Mouse (Mus musculus): ENCODE results near the gene Ctc1. TPM values are rescaled to one million over a fixed set of nuclear protein-coding genes. Genes with fewer than 3 reads are reported as not detected.
"Not testable (repeated sequence)": the region's sequence is repeated elsewhere in the genome, so short reads cannot be mapped to it uniquely, and the experiment has no call there.

Ctc1 gene
- 19.0 and 38.1 TPM in 2 replicates for polyA plus RNA-seq (2011; ENCODE audit: insufficient read depth, insufficient read length, low replicate concordance, missing spikeins)

DNA sequence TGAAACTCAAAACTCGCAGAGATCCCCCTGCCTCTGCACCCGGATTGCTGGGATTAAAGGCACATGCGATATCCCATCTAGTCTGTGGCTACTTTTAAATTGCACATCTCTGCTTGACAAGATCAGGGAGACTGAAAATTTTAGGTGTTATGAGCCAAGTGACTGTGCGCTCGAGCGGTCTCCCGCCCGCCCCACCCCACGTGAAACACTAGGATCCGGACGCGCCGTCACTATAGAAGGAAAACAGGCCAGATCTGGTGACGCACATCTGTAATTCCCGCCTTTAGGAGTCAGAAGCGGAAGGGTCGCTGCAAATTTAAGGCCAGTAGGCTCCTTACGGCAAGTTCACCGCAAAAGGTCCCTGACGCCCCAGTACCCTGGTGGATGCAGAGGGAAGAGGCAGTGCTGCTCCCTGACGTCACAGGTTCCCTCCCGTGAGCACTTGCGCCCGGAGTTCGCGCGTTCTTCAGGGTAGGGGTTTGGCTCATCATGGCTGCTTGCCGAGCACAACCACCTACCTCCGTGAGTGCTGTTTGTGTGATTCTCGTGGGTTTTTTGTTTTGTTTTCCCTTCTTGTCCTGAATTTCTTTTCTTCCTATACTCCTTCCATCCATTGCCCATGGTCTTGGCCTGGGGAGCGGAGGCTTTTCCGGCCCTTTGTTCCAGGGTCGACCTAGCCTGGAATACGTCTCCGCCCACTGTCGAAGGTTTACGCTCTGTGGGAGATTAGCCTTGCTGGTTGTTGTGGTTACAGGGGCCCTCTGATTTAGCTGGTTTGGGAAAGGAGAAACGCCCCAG lies at the start of gene Ctc1:
Gene Ctc1 (plus strand): TSS at position 268 of the 798 bp plus-strand sequence.
- under 1% methylated on average over 38 of the region's 38 CpGs for WGBS
- TF ChIP-seq CTCF (IDR thresholded peaks at IDR 0.05; ENCODE audit: control insufficient read depth, insufficient read depth, low read length), result peak; percentile 72
- peak; percentile 96 for TF ChIP-seq POLR2A (IDR thresholded peaks at IDR 0.05; ENCODE audit: borderline replicate concordance, control insufficient read depth, low read depth, low read length)
- peaks cover 2% of the 10 kb centered on the region; the same call in 1 of the 2 replicates for H3K4me1 ChIP-seq (ENCODE audit: control insufficient read depth, insufficient read depth, low read length)
- peak within 1 kb of the TSS; percentile 69 for H3K27ac ChIP-seq (ENCODE audit: control insufficient read depth, insufficient read depth, low read depth, low read length, poor library complexity)
- H3K4me3 ChIP-seq (replicated peaks; ENCODE audit: control insufficient read depth, low read depth, low read length), result peak within 1 kb of the TSS; percentile 84

DNA sequence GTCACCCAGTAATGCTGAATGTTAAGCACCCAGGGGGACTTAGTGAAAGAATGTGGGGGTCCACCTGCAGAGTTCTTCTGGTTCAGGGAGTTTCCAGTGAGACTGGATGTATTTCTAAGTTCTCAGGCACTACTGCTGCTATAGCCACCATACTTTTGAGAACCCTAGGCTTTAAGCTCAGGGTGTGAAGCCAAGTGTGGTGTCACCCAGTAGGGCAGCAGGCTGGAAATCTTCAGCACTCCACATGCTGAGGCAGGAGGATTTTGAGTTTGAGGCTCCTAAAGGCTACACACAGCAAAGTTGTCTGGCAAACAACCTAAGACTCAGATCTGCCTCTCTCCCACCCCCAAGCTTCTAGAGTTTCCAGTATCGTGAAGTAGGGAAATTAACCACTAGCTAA lies 49.2 kb upstream of the Ctc1 start:
- Histone ChIP-seq H3K27ac (ENCODE audit: control insufficient read depth, insufficient read depth, low read depth, low read length, poor library complexity) (no peak overlapping the region), H3K4me1 (ENCODE audit: control insufficient read depth, insufficient read depth, low read length) (no peaks in the 10 kb centered on the region; the same call in 1 of the 2 replicates), H3K4me3 (replicated peaks; ENCODE audit: control insufficient read depth, low read depth, low read length) (no peak overlapping the region)
- TF ChIP-seq CTCF (IDR thresholded peaks at IDR 0.05; ENCODE audit: control insufficient read depth, insufficient read depth, low read length) (no peak), POLR2A (IDR thresholded peaks at IDR 0.05; ENCODE audit: borderline replicate concordance, control insufficient read depth, low read depth, low read length) (no peak)
- 57% methylated on average over 1 of the region's 1 CpGs for WGBS

DNA sequence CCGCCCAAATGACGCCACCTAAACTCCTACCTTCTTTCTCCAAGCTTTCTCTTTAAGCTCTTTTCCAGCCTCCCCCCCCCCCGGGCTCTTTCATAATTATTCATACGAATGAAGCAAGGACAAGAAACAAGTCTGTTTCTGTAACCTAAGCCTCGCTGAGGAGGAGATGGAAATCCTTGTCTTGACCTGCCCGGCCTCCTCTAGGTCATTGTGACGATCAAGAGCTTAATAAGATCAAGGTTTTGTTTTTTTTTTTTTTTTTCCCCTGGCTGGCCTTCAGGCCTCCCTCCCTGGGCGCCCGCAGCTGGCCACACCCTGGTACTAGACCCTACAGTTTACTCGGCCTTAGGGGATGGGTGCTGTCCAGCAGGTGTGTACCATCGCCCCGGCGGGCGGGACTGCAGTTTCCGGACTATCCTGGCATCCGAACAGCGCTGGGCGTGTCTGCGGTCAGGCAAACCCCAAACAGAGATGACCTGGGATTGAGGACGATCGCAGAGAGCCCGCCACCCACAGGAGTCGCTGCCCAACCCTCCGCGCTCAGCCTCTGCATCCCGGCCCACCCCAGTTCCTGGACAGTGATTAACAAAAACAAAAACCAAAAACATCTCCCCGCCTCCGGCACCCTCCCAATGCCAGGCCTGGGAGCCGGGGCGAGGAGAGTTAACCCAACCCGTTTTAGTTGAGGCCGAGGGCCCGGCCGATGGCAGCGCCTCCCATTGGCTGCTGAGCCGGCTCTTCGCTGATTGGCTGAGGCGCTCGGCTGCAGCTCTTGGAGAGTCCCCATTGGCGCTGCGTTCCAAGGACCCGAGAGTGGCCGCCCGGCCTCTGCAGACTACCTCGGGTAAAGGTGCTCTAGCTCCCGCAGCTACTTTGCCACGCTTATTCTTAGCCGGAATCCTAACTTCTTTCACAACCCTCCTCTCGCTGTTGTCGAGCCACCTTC lies 48.1 kb upstream of the Ctc1 start, which contains the start of gene Slc25a35:
Gene Slc25a35 (plus strand): TSS at position 795 of the 946 bp plus-strand sequence.
- Histone ChIP-seq H3K4me3 (replicated peaks; ENCODE audit: control insufficient read depth, low read depth, low read length) (peak within 1 kb of the TSS; percentile 86), H3K27ac (ENCODE audit: control insufficient read depth, insufficient read depth, low read depth, low read length, poor library complexity) (peak within 1 kb of the TSS; percentile 83), H3K4me1 (ENCODE audit: control insufficient read depth, insufficient read depth, low read length) (no peaks in the 10 kb centered on the region; the same call in 1 of the 2 replicates)
- TF ChIP-seq POLR2A (IDR thresholded peaks at IDR 0.05; ENCODE audit: borderline replicate concordance, control insufficient read depth, low read depth, low read length) (peak; percentile 27; the same call in 1 of the 2 replicates), CTCF (IDR thresholded peaks at IDR 0.05; ENCODE audit: control insufficient read depth, insufficient read depth, low read length) (peak; percentile 10; the same call in 1 of the 2 replicates)
- WGBS, result 1% methylated on average over 50 of the region's 50 CpGs

DNA sequence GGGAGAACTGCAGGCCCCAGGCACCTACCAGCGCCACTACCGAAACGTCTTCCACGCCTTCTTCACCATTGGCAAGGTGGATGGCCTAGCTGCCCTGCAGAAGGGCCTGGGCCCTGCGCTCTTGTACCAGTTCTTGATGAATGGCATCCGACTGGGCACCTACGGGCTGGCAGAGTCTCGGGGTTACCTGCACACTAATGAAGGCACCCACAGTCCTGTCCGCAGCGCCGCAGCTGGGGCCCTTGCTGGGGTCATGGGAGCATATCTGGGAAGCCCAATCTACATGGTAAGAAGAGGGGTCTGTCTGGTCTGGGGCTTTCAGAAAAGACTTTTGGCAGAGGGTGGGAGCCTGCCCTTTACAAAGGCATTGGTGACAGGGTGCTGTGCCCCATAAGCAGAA lies 47.0 kb upstream of the Ctc1 start:
- Histone ChIP-seq H3K27ac (ENCODE audit: control insufficient read depth, insufficient read depth, low read depth, low read length, poor library complexity) (no peak overlapping the region), H3K4me3 (replicated peaks; ENCODE audit: control insufficient read depth, low read depth, low read length) (no peak overlapping the region), H3K4me1 (ENCODE audit: control insufficient read depth, insufficient read depth, low read length) (no peaks in the 10 kb centered on the region; the same call in 1 of the 2 replicates)
- TF ChIP-seq CTCF (IDR thresholded peaks at IDR 0.05; ENCODE audit: control insufficient read depth, insufficient read depth, low read length), result no peak
- no peak for TF ChIP-seq POLR2A (IDR thresholded peaks at IDR 0.05; ENCODE audit: borderline replicate concordance, control insufficient read depth, low read depth, low read length)
- WGBS, result 90% methylated on average over 11 of the region's 11 CpGs

DNA sequence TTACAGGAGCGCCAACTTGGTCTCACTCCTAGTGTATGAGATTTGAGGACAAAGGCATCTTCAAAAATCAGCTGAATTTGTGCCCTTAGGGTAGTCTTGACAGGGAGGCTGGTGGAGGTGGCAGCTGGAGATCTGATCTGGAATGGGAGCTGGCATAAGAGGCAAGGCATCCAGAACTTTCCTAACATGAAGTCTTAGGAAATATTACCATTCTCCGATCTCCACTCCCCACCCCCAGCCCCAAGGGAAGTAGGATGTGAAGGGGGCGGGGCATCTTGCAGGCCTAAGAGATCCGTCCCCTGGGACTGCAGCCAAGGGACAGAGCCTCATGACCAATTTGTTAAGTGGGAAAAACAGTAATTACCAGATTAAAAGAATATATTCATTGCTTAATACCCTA lies 45.5 kb upstream of the Ctc1 start:
- 70% methylated on average over 4 of the region's 4 CpGs for WGBS
- no peak overlapping the region for H3K4me3 ChIP-seq (replicated peaks; ENCODE audit: control insufficient read depth, low read depth, low read length)
- H3K27ac ChIP-seq (ENCODE audit: control insufficient read depth, insufficient read depth, low read depth, low read length, poor library complexity), result no peak overlapping the region
- no peaks in the 10 kb centered on the region for H3K4me1 ChIP-seq (ENCODE audit: control insufficient read depth, insufficient read depth, low read length)
- TF ChIP-seq POLR2A (IDR thresholded peaks at IDR 0.05; ENCODE audit: borderline replicate concordance, control insufficient read depth, low read depth, low read length) (no peak), CTCF (IDR thresholded peaks at IDR 0.05; ENCODE audit: control insufficient read depth, insufficient read depth, low read length) (no peak)

DNA sequence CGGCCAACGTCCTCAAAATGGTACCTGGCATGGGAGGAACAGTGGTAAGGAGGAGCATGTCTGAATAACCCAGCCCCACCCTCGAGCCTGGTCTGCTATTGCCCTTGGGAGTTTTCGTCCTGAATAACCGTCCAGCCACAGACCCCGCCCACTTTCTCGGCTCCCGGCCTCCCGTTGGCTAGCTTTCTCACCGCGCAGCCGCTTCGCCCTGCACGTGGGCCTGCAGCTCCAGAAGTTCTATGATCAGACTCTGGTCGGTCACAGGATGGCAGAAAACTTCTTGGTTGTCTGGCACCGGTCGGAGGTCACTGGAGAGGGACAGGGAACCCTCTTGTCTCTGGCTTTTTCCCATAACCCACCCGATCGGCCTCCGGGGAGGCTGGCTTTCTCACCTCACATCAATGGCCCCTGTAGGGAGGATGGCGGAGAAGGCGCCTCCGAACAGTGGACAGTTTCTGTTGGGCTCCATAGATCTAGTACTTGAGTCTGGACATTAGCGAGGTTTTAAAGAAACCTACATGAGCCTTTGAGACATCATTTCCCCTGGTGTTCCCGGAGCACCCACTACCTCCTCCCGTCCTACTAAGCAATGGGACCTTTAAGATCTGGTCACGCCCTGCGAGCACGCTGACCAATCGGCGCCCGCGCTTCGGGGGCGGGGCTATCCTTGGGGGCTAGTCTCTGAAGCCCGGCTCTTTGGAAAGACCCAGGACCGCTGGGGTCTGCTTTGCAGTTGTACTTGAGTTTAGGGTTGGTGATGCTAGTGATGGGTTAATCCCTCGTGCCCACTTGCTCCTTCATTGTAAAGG lies 42.3 kb upstream of the Ctc1 start:
- peak overlapping the region; percentile 62 for H3K4me3 ChIP-seq (replicated peaks; ENCODE audit: control insufficient read depth, low read depth, low read length)
- WGBS, result under 1% methylated on average over 38 of the region's 38 CpGs
- not testable (repeated sequence) for H3K4me1 ChIP-seq (ENCODE audit: control insufficient read depth, insufficient read depth, low read length); H3K27ac ChIP-seq (ENCODE audit: control insufficient read depth, insufficient read depth, low read depth, low read length, poor library complexity)

DNA sequence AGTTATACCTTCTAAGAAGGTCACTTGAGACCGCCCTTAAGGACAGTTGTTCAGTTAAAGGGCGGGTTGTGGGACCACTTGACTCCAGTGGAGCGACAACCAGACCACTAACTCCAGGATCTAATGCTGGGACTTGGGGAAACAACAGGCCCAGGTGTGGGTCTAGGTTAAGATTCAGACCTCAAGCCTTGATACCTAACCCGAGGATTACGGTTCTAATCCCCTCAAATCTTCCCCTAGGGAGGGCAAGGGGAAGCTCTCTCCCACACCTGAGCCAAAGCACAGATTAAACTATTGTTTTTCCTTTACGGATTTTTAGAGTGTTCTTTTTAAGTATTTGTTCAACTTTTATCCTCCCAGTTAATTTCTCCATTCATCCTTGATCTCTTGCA lies 41.7 kb upstream of the Ctc1 start:
- no peaks in the 10 kb centered on the region for H3K4me1 ChIP-seq (ENCODE audit: control insufficient read depth, insufficient read depth, low read length)
- peak overlapping the region; percentile 26 for H3K4me3 ChIP-seq (replicated peaks; ENCODE audit: control insufficient read depth, low read depth, low read length)
- H3K27ac ChIP-seq (ENCODE audit: control insufficient read depth, insufficient read depth, low read depth, low read length, poor library complexity), result no peak overlapping the region
- no peak for TF ChIP-seq POLR2A (IDR thresholded peaks at IDR 0.05; ENCODE audit: borderline replicate concordance, control insufficient read depth, low read depth, low read length)
- TF ChIP-seq CTCF (IDR thresholded peaks at IDR 0.05; ENCODE audit: control insufficient read depth, insufficient read depth, low read length), result no peak
- 52% methylated on average over 6 of the region's 6 CpGs for WGBS
